Mouse (Mus musculus) adrenal gland, adult 2 months (tissue): ENCODE data around the gene Kif11. TPM values are rescaled to one million over a fixed set of nuclear protein-coding genes. Genes with fewer than 3 reads are reported as not detected.

Source experiments
- DNase-seq: peaks from one replicate; pipeline ENCODE4 v3.0.0; 2021
- polyA plus RNA-seq: library from polyadenylated mRNA; depleted of rRNA; stranded (reverse); fragments of >200 nt; gene quantifications from 2 replicates; pipeline ENCODE4 v1.2.3, GENCODE M21; 2012; rRNA removed
- total RNA-seq, 2 experiments: library from RNA; stranded (reverse); gene quantifications; 2 replicates each; pipeline ENCODE4 v1.2.3; 2021

Gene Kif11
- total and polyA plus RNA-seq, 3 experiments: 0.22 to 1.6 (median 1.1) TPM

GRCm38 (mm10) chr19:37443631-37444140, 67.5 kb downstream of the Kif11 start:
- DNase-seq: peak; percentile 38

GRCm38 (mm10) chr19:37448212-37448611, 72.0 kb downstream of the Kif11 start:
- no peak for DNase-seq

GRCm38 (mm10) chr19:37449246-37449645, 73.0 kb downstream of the Kif11 start:
- DNase-seq: no peak

- no peak for DNase-seq
Measured at GRCm38 (mm10) chr19:37455528-37455927, 79.3 kb downstream of the Kif11 start.

GRCm38 (mm10) chr19:37455961-37456360, 79.8 kb downstream of the Kif11 start:
- peak; percentile 20 for DNase-seq

GRCm38 (mm10) chr19:37458013-37458412, 81.8 kb downstream of the Kif11 start:
- no peak for DNase-seq

- no peak for DNase-seq
Measured at GRCm38 (mm10) chr19:37466403-37466802, 90.2 kb downstream of the Kif11 start.

- DNase-seq: no peak
Measured at GRCm38 (mm10) chr19:37466978-37467377, 90.8 kb downstream of the Kif11 start.

GRCm38 (mm10) chr19:37468841-37469566, 92.8 kb downstream of the Kif11 start:
- DNase-seq: peak; percentile 53

Other genes starting within 250 kb of the Kif11 start
- 100 to 1,000 TPM in 1 of 2 experiments, 10 to 100 TPM in 1; 97.0 to 117 TPM for gene March5, start 168.9 kb upstream of the Kif11 start, total RNA-seq
- 42.9 and 77.8 TPM in 2 replicates for gene March5, start 168.9 kb upstream of the Kif11 start, polyA plus RNA-seq
- gene Cpeb3, start 167.8 kb upstream of the Kif11 start, total RNA-seq: 10 to 100 TPM; 17.0 to 17.2 TPM
- 26.4 and 31.4 TPM in 2 replicates for gene Cpeb3, start 167.8 kb upstream of the Kif11 start, polyA plus RNA-seq
- 100 to 1,000 TPM in 1 of 2 experiments, 10 to 100 TPM in 1; 95.7 to 121 TPM for gene Ide, start 38.6 kb upstream of the Kif11 start, total RNA-seq
- gene Ide, start 38.6 kb upstream of the Kif11 start, polyA plus RNA-seq: 12.1 and 17.1 TPM in 2 replicates
- 10 to 100 TPM; 38.0 to 79.8 TPM for gene Hhex, start 58.4 kb downstream of the Kif11 start, total RNA-seq
- 162 and 413 TPM in 2 replicates for gene Hhex, start 58.4 kb downstream of the Kif11 start, polyA plus RNA-seq
- 10 to 100 TPM; 20.5 to 20.9 TPM for gene Exoc6, start 174.0 kb downstream of the Kif11 start, total RNA-seq
- 3.3 and 3.7 TPM in 2 replicates for gene Exoc6, start 174.0 kb downstream of the Kif11 start, polyA plus RNA-seq